Mouse (Mus musculus) neural tube, embryonic 12.5 days (tissue): ENCODE data around the gene Cog1. TPM values are rescaled to one million over a fixed set of nuclear protein-coding genes. Genes with fewer than 3 reads are reported as not detected.

Experiments
- ATAC-seq: fragments of 200-750 bp; cut with Nextera tagmentation; 2 replicates; pipeline ENCODE4 v1.8.0; 2017; ENCODE audit warnings: low read depth, mild to moderate bottlenecking, moderate TSS enrichment, moderate library complexity; ENCODE audit not compliant: low FRiP score
- H3K27ac ChIP-seq: fragments of 300-500 bp; sonication (generic); 2 replicates; pipeline ENCODE4 v1.5.1; 2016
- H3K27me3 ChIP-seq: fragments of 300-500 bp; sonication (generic); replicated peaks from 2 replicates; pipeline ENCODE4 v1.6.1; 2016; ENCODE audit warnings: mild to moderate bottlenecking
- H3K36me3 ChIP-seq: fragments of 300-500 bp; sonication (generic); 2 replicates; pipeline ENCODE4 v1.6.1; 2016; ENCODE audit warnings: mild to moderate bottlenecking
- H3K4me1 ChIP-seq: fragments of 300-500 bp; sonication (generic); 2 replicates; pipeline ENCODE4 v1.6.1; 2016
- H3K4me2 ChIP-seq: fragments of 300-500 bp; sonication (generic); replicated peaks from 2 replicates; pipeline ENCODE4 v1.6.1; 2016; ENCODE audit warnings: mild to moderate bottlenecking
- H3K4me3 ChIP-seq: fragments of 300-500 bp; sonication (generic); 2 replicates; pipeline ENCODE4 v1.5.1; 2016
- H3K9ac ChIP-seq: fragments of 300-500 bp; sonication (generic); 2 replicates; pipeline ENCODE4 v1.6.1; 2016; ENCODE audit warnings: mild to moderate bottlenecking
- H3K9me3 ChIP-seq: fragments of 300-500 bp; sonication (generic); 2 replicates; pipeline ENCODE4 v1.6.1; 2016; ENCODE audit warnings: mild to moderate bottlenecking
- WGBS: fragments of 180-500 bp; shearing (Covaris S2); methylation state at CpG from one replicate; pipeline ENCODE4 v1.1.7; 2016; 5-methylcytosine and 5-hydroxymethylcytosine counted together
- polyA plus RNA-seq: library from polyadenylated mRNA; unstranded; fragments of >200 nt; fragmentation: Nextera tagmentation; extraction: Ambion mirVana; gene quantifications from 2 replicates; pipeline ENCODE4 v1.2.1, GENCODE M21; 2016

Gene Cog1
- polyA plus RNA-seq, 1 experiment from 2014 or later = 50.7 TPM

DNA sequence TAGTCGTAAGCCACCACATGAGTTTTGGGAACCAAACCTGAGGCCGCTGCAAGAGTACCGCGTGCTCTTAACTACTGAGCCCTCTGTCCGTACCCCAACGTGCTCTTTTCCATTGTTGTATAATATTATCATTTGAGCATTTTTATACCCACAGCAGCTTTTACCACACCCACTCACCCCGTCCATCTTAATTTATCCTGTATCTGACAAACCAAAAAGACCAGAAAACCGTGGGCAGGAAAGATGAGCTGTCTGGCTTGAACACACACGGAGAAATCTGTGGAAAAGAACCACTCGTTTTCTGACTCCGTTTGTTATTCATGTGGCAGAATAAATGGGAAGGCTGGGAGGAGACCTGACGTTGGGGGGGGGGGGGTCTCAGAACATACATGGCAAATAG, 41.5 kb downstream of the Cog1 start:
- H3K4me1 ChIP-seq = peaks cover 12% of the 10 kb centered on the region
- H3K27ac ChIP-seq = no peak overlapping the region
- ATAC-seq = no peak
- H3K36me3 ChIP-seq = peaks cover 74% of the 10 kb centered on the region
- no peaks in the 10 kb centered on the region for H3K9me3 ChIP-seq
- no peak overlapping the region for H3K4me3 ChIP-seq
- 92% methylated on average over 12 of the region's 12 CpGs for WGBS
- H3K27me3 ChIP-seq = no peaks in the 10 kb centered on the region
- H3K9ac ChIP-seq = no peak overlapping the region
- no peak overlapping the region for H3K4me2 ChIP-seq

- Histone ChIP-seq H3K27me3 (no peaks in the 10 kb centered on the region), H3K4me2 (no peak overlapping the region), H3K4me1 (peaks cover 8% of the 10 kb centered on the region), H3K27ac (no peak overlapping the region), H3K4me3 (no peak overlapping the region), H3K9ac (no peak overlapping the region), H3K36me3 (peaks cover 82% of the 10 kb centered on the region), H3K9me3 (no peaks in the 10 kb centered on the region)
- 92% methylated on average over 5 of the region's 5 CpGs for WGBS
- ATAC-seq = no peak
Observed at GRCm38 (mm10) chr11:113691318-113691717, 42.3 kb downstream of the Cog1 start.

DNA sequence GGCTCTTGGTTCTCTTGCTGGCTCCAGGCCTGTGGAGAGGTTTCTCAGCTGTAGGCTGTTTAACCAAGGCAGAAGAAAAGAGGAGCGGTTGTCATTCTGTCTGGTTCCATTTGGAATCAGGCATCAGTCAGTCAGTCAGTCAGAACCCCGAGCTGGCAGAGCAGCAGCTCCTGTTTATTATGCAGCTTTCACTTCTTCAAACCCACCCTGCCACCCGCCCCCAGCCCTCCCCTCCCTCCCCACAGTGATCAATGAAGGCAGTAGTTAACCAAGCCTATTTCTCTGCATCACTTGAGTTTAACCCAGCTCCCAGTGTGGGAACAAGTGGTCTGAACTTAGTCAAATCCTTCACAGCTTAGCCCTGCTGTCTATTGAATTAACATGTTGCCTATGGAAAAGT, 42.9 kb downstream of the Cog1 start:
- no peaks in the 10 kb centered on the region for H3K9me3 ChIP-seq
- H3K36me3 ChIP-seq = peaks cover 87% of the 10 kb centered on the region
- no peak overlapping the region for H3K9ac ChIP-seq
- peaks cover 3% of the 10 kb centered on the region for H3K4me1 ChIP-seq
- H3K4me3 ChIP-seq = no peak overlapping the region
- H3K27ac ChIP-seq = no peak overlapping the region
- 82% methylated on average over 3 of the region's 3 CpGs for WGBS
- ATAC-seq = no peak
- no peak overlapping the region for H3K4me2 ChIP-seq
- no peaks in the 10 kb centered on the region for H3K27me3 ChIP-seq

DNA sequence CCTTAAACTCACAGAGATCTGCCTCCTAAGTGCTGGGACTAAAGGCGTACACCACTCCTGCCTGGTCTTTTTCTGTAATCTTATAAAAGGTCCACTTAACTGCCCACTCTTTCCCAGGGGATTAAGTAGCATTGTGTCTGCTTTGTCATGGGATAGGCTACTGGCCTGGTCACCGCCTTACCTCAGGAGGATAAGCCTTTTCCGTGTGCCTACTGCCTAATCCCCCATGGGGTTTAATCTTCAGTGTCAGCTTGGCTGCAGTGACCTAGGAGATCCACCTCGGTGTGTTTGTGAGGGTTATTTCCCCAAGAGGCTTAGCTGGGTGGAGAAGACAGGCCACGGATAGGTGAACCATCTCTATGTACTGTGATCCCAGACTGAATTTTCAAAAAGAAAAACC, 48.6 kb downstream of the Cog1 start:
- no peak for ATAC-seq

DNA sequence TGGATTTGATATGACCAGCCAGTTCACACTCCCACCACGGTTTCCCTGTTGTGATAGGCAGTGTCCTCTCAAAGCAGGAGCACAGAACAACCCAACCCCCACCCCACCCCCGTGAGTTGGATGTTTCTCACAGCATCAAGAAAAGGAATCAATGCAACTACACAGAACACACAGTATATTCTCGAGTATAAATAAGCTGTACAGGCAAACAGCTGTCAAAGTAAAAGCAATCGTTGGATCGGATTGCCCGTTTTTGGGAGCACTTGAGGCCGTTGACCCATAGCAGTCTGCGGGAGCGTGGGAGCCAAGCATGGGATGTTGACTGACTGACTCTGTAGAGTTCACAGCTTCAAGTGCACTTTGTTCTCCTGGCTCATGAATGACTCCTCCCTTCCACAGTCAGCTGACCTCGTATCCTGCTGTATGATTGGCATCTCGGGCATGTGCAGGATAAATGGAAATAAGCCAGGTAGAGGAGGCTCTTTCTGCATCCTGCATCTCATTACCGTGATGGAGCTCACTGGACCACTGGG, 49.1 kb downstream of the Cog1 start:
- Histone ChIP-seq H3K4me1 (peaks cover 3% of the 10 kb centered on the region; the same call in 1 of the 2 replicates), H3K9me3 (no peaks in the 10 kb centered on the region), H3K4me2 (no peak overlapping the region), H3K9ac (no peak overlapping the region), H3K27me3 (no peaks in the 10 kb centered on the region), H3K4me3 (no peak overlapping the region), H3K27ac (no peak overlapping the region), H3K36me3 (peaks cover 56% of the 10 kb centered on the region)
- 82% methylated on average over 12 of the region's 12 CpGs for WGBS
- ATAC-seq = no peak

More for the DNA sequence above, 48.6 kb downstream of the Cog1 start:
- Histone ChIP-seq H3K27ac (no peak overlapping the region), H3K36me3 (peaks cover 61% of the 10 kb centered on the region), H3K4me3 (no peak overlapping the region), H3K4me1 (peaks cover 3% of the 10 kb centered on the region; the same call in 1 of the 2 replicates), H3K9ac (no peak overlapping the region), H3K4me2 (no peak overlapping the region), H3K9me3 (no peaks in the 10 kb centered on the region), H3K27me3 (no peaks in the 10 kb centered on the region)
- 82% methylated on average over 5 of the region's 5 CpGs for WGBS

DNA sequence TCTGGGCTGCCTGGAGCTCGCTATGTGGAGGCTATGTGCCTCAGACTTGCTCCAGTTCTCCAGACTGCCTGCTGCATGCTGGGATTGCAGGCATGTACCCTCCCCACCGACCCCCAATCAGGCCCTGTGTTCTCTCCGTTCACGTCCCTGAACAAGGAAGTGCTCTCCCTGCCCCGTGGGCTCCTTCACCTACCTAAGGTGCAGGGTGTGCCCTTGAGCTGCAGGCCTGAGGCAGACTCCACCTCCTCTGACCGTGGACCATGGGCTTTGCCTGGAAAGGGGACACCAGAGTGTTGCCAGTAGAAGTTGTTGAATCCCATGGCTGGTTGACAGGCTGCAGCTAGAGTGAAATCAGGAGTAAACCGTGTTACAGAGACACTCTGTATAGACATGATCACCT, 50.7 kb downstream of the Cog1 start:
- Histone ChIP-seq H3K4me1 (peaks cover 3% of the 10 kb centered on the region; the same call in 1 of the 2 replicates), H3K27ac (no peak overlapping the region), H3K4me2 (no peak overlapping the region), H3K27me3 (no peaks in the 10 kb centered on the region), H3K36me3 (peaks cover 41% of the 10 kb centered on the region), H3K4me3 (no peak overlapping the region), H3K9me3 (no peaks in the 10 kb centered on the region), H3K9ac (no peak overlapping the region)
- ATAC-seq = no peak
- 92% methylated on average over 7 of the region's 7 CpGs for WGBS

- Histone ChIP-seq H3K27me3 (no peaks in the 10 kb centered on the region; the same call in 1 of the 2 replicates), H3K4me1 (peaks cover 3% of the 10 kb centered on the region; the same call in 1 of the 2 replicates), H3K4me2 (no peak overlapping the region), H3K4me3 (no peak overlapping the region), H3K9me3 (no peaks in the 10 kb centered on the region), H3K36me3 (peaks cover 6% of the 10 kb centered on the region; the same call in 1 of the 2 replicates), H3K27ac (no peak overlapping the region), H3K9ac (no peak overlapping the region)
- no peak for ATAC-seq
- 45% methylated on average over 5 of the region's 5 CpGs for WGBS
Observed at GRCm38 (mm10) chr11:113703758-113704157, 54.8 kb downstream of the Cog1 start.

DNA sequence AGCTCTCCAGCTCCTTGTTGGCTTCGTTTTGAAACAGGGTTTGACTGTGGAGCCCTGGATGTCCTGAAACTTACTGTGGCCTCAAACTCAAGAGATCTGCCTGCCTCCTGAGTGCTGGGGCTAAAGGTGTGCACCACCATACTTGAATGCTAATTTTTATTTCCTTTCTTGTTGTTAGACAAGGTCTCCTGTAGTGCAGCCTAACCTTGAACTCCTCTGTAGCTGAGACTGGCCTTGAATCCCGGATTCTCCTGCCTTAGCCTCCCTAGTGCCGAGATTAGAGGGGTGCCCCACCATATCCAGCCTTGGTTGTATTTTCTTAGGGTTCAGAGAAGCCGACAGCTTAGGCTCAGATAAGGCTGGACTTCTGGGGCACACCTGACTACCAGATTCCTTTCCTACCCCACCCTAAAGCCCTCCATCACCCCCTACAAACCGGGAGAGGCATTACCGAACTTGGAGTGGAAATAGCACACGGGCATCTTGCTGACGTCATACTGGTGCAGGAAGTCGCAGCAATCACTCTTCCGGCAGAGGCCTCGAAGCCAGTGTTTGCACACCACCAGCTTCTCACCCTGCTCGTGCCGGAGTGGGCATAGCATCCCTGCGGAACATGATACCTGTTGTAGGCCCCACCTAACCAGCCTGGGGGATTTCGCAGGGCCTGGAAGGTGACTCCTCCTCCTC, 57.1 kb downstream of the Cog1 start:
- 88% methylated on average over 15 of the region's 15 CpGs for whole genome bisulfite sequencing
- Histone ChIP-seq H3K9ac (no peak overlapping the region), H3K27ac (no peak overlapping the region), H3K4me2 (no peak overlapping the region), H3K4me1 (peaks cover 26% of the 10 kb centered on the region), H3K4me3 (no peak overlapping the region), H3K27me3 (peaks cover 10% of the 10 kb centered on the region), H3K9me3 (no peaks in the 10 kb centered on the region), H3K36me3 (no peaks in the 10 kb centered on the region)
- ATAC-seq = no peak

GRCm38 (mm10) chr11:113708629-113709213, 59.8 kb downstream of the Cog1 start:
- no peak overlapping the region for H3K9ac ChIP-seq
- H3K27me3 ChIP-seq = peaks cover 10% of the 10 kb centered on the region
- H3K4me2 ChIP-seq = peak overlapping the region; percentile 27; the same call in 1 of the 2 replicates
- no peak overlapping the region for H3K4me3 ChIP-seq
- ATAC-seq = no peak
- H3K36me3 ChIP-seq = no peaks in the 10 kb centered on the region
- no peak overlapping the region for H3K27ac ChIP-seq
- H3K9me3 ChIP-seq = no peaks in the 10 kb centered on the region
- WGBS = 49% methylated on average over 19 of the region's 19 CpGs
- peaks cover 25% of the 10 kb centered on the region for H3K4me1 ChIP-seq

GRCm38 (mm10) chr11:113709272-113709671, 60.3 kb downstream of the Cog1 start:
- Histone ChIP-seq H3K4me1 (peaks cover 25% of the 10 kb centered on the region), H3K9ac (peak overlapping the region; percentile 45; the same call in 1 of the 2 replicates), H3K4me3 (no peak overlapping the region), H3K9me3 (no peaks in the 10 kb centered on the region), H3K27ac (no peak overlapping the region), H3K4me2 (peak overlapping the region; percentile 27; the same call in 1 of the 2 replicates), H3K27me3 (peaks cover 10% of the 10 kb centered on the region), H3K36me3 (no peaks in the 10 kb centered on the region)
- peak; percentile 19; the same call in 1 of the 2 replicates for ATAC-seq
- 9% methylated on average over 15 of the region's 15 CpGs for WGBS

GRCm38 (mm10) chr11:113709731-113710256, 60.8 kb downstream of the Cog1 start, which contains the start of gene Cpsf4l:
Cpsf4l (minus strand) TSS chr11:113710017.
- peak within 1 kb of the TSS; percentile 62; the same call in 1 of the 2 replicates for H3K27ac ChIP-seq
- H3K27me3 ChIP-seq = peaks cover 10% of the 10 kb centered on the region
- WGBS = 2% methylated on average over 11 of the region's 11 CpGs
- H3K9ac ChIP-seq = peak within 1 kb of the TSS; percentile 45
- H3K4me2 ChIP-seq = peak within 1 kb of the TSS; percentile 27; the same call in 1 of the 2 replicates
- H3K4me3 ChIP-seq = no peak within 1 kb of the TSS
- ATAC-seq = peak; percentile 78
- H3K9me3 ChIP-seq = no peaks in the 10 kb centered on the region
- peaks cover 25% of the 10 kb centered on the region for H3K4me1 ChIP-seq
- no peaks in the 10 kb centered on the region for H3K36me3 ChIP-seq

GRCm38 (mm10) chr11:113710257-113710777, 61.3 kb downstream of the Cog1 start:
- no peaks in the 10 kb centered on the region for H3K9me3 ChIP-seq
- no peaks in the 10 kb centered on the region for H3K36me3 ChIP-seq
- peak; percentile 63 for ATAC-seq
- H3K27me3 ChIP-seq = peaks cover 10% of the 10 kb centered on the region
- WGBS = 2% methylated on average over 10 of the region's 10 CpGs
- peaks cover 25% of the 10 kb centered on the region for H3K4me1 ChIP-seq
- H3K4me3 ChIP-seq = no peak overlapping the region
- peak overlapping the region; percentile 62; the same call in 1 of the 2 replicates for H3K27ac ChIP-seq
- peak overlapping the region; percentile 45; the same call in 1 of the 2 replicates for H3K9ac ChIP-seq
- peak overlapping the region; percentile 27; the same call in 1 of the 2 replicates for H3K4me2 ChIP-seq
